Mouse (Mus musculus) cerebellum, adult 2 months (tissue): ENCODE data around the gene Sdk1.

Experiments used
- CTCF ChIP-seq: fragments of 200-500 bp; IDR thresholded peaks from 2 replicates; pipeline ENCODE4 v1.5.1; 2011; ENCODE audit warnings: low read depth, mild to moderate bottlenecking, control low read depth, low read length, moderate library complexity, borderline replicate concordance; ENCODE audit not compliant: insufficient read depth
- POLR2A ChIP-seq: fragments of 200-500 bp; IDR thresholded peaks from 2 replicates; pipeline ENCODE4 v1.6.1; 2011; ENCODE audit warnings: low read length, control low read depth, borderline replicate concordance; ENCODE audit not compliant: insufficient read depth

DNA sequence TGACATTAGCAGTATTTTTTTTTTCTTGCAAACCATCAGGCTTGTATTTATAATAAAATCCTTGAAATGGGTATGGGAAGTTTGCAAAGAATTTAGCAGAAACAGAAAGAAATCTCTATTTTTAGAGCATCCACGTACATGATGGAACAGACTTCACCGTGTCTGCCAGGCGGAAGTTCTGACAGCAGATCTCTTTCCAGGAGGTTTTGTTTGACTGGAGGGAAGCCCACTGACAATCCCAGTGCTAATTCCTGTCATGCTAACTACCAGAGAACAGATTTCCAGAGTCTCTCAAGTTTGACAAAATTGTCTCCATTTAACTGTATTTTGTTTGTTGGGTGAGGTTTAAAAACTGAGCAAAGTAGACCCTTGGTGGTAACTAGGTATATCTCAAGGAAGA is 265.1 kb downstream of the Sdk1 start:
- TF ChIP-seq CTCF (no peak), POLR2A (no peak)
